Mouse (Mus musculus): Measurements from ENCODE around the gene Pif1. TPM values are rescaled to one million over a fixed set of nuclear protein-coding genes. Genes with fewer than 3 reads are reported as not detected.

The Pif1 gene
- total RNA-seq, 4 experiments from 2014 or later = 0.06 to 0.49 (median 0.22) TPM; not detected in 1

DNA sequence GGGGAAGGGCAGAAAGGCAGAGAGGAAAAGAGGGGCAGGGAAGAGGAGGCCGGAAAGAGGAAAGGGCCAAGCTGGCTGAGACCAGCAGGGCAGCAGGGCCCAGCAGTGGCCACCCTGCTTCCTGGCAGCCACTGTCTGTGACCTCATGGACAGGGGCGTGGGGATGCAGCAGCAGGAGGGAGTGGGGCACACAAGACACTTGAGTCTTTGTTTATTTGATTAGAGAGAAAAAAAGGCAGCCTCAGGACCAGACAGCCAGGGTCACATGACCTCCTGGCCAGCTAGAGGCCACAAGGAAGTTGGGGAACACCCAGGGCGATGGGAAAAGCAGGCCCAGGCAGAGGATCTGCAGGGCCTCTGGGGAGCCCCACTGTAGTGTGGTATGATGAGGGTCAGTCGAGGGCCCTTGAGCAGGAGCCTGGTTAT is 24.9 kb upstream of the Pif1 start:
- DNase-seq = no peak

DNA sequence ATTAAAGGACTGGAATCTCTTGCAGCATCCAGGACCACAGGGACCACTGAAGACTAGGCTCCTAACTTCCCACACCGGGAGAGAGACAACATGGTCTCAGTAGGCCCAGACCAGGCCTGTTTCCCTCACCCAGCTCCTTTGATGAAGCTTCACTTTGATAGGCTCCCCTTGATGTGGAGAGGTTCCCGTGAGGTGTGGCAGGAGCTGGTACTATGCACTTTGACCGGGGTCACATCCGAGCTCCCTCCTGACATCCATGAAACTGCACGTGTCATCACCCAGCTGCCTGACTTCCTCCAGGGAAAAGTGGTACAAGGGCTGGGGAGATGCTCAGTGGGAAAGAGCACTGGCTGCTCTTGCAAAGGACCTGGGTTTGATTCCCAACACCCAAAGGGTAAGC is 23.9 kb upstream of the Pif1 start:
- no peak for DNase-seq

DNA sequence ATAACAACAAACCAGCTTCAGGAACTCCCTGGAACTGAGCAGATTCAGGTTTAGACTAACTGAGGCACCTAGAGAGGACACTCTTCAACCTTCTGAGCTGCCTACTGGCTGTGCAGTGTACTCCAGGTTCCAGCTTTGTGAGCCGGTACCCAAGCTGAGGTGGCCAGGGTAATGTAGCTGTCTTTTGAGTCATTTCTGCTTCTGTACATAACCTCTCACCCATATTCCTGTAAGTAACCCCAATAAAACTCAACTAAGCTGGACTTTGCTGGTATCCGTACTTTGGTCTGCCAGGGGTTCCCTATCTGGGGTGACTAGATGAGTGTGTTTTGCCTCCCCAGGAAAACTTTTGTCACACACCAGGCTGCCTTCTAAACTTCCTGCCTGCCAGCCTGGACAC is 22.3 kb upstream of the Pif1 start:
- DNase-seq = no peak

DNA sequence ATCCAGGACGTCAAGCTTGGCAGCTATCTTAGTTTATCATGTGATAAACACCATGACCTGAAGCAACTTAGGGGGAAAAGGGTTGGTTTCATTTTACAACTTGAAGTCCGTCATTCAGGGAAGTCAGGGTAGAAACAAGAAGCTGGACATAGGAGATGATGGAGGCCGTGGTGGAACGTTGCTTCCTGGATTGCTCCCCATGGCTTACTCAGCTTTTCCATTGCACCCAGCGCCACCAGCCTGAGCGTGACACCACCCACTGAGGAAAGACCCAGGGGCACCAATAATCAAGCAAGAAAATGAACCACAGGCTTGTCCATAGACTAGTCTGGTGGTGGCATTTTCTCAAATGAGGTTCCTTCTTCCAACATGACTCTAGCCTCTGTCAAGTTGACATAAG is 18.2 kb upstream of the Pif1 start:
- no peak for DNase-seq

DNA sequence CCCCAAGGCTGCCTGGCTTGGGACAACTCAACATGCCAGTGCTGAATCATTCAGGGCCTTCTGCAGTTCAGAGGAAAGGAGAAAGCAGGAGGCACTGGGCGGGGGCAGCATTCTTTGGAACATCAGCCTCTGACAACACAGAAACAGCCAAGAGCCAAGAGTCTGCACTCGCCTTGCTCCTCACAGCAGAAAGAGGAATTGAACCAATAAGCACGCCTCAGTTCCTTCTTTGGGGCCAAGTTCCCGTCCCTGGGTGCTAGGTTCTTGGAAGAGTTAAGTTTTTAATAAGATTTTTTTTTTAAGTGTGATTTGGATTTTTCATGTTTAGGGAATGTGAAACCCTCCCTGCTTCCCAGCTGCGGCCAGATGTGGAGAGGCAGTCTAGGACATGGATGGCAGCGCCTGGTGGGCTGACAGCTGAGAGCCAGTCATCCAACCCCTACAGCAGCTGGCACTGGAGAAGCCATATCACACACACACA is 17.4 kb upstream of the Pif1 start:
- DNase-seq = peak; percentile 63

DNA sequence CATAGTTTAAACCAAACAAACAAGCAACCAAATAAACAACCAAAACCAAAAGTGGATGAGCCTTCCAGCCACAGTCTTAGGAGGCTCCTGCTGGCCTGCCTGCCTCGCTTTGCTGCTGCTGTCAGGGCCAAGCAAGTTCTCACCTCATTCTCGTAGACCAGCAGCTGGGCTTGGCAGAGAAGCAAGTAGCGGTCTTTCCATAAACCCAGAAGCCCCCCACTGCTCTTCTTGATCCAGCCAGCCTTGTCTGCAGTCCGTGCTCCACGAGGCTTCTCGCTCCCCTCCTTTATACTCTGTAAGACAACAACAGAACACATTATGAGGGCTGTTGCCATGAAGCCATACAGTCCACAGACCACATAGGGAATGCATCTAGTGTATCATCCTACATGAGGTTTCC is 14.1 kb upstream of the Pif1 start:
- no peak for DNase-seq

DNA sequence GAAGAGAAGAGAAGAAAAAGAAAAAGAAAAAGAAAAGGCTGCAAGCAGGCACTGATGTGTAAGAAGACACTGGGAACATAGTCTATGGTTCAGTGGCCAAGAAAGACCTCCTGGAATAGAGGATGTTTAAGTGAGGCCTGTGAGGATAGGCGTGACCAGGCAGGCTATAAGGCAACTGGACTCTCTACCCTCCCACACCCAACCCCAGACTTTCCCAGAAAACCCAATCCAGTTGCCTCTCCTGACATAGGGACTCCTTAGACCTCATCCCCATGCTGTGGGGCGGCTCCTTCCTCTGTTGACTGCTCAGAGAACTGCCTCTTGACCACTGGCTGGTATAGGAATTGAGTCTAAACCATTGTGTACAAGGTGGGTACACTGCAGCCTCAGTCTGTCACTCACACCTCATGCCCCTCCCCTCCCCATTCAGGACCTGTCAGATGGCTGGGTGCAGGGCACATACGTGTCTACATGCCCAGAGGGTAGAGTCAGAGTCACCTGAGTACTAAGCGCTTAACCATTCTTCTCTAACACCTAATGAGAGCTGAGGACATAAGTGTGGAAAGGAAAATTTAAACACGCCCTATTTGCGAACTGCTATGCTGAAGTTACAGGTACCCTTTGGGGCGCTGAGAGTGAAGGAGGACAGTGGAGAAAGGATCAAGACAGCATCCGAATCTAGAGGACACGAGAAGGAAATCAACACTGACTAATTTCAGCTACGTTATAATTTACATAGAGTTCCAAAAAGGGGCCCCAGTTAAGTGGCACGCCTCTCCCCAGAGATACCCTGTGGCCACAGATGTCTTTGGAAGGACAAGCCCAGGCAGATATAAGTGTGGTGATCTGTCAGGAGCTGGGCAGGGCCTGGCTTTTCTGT is 12.2 kb upstream of the Pif1 start:
- no peak for DNase-seq

DNA sequence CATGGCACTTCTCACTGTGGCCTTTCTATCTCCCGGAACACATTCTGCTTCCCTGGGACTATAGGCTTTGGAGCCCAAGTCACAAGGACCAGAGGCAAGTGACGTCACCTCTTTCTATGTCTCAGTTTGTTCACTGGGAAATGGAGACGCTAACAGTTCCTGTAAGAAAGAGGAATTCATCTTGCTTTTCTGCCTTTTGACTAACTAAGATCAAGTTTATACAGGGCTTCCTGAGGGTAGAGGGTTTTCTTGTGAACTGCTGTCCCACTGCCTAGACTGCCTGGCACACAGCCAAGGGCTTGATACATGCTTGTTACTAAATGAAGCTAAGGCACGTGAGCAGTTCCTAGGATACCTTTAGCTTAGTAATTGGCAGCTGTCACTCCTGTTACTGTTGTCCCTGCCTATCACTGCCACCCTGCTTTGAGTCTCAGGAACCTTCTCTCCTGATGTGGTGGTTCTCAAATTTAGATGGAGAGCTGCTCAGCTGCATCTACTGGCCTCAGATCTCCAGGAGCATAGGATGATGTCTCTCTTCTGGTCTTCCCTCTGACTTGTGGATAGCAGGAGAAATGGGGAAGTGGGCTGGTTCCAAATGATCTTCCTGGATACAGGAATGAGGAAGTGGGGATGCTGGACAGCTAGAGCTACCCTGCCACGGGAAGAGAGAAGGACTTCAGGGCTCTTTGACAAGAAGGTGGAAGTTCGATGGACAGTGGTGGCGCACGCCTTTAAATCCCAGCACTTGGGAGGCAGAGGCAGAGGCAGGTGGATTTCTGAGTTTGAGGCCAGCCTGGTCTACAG is 11.4 kb upstream of the Pif1 start:
- DNase-seq = no peak

DNA sequence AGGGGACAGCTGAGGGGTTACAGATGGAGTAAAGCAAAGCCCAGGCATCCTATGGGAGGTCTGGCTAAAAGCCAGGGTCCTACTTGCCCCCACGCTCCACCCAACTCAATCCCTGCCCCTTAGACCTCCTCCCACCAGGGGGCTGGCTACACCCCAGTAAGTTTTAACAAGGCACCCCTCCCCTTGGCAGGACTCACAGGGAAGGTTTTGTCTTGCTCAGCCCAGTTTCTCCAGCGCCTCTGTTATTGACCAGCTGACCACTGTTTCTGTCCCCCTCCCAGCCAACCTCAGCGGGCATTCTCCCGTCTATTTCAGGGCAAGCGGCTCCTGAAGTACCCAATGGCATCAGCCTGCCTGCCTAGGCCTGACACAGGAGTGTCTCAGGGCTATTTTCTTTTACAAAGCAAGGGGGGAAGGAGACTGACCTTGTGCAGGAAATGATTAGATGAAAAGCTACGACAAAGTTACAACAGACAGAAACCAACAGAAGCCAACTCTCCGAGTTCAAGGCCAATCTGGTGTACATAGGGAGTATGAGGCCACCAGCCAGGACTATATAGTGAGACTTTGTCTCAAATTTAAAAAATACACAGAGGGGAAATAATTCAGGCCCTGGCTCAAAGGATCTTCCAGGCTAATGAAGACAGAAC is 10.0 kb upstream of the Pif1 start:
- DNase-seq = no peak

DNA sequence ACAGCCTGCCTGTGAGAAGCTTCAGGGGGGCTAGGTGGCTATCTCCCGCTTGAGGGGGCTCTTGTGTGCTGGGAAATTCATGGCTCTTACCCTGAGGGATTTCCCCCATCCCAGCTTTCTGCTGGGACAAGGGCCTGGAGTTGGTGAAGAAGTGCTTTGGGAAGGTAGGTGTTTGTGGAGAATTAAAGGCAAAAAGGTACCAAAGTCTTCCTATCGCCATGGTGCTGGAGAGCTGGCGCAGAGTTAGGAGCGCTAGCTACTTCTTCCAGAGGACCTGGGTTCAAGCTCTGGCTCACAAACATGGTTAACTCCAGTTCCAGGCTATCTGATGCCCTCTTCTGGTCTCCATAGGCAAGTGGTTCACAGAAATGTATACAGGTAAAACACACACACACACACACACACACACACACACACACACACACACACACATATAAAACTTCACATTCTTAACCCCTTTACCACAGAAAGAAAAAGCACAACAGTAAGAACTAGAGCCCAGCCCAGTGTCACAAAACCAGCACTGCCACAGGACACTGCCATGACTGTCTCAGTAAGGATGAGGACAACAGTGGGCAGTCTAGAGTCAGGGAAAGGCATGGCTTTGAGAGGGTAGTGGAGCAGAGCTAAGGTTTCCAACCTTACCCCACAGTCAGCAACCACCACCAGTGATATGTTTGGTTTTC is 9.3 kb upstream of the Pif1 start:
- no peak for DNase-seq

DNA sequence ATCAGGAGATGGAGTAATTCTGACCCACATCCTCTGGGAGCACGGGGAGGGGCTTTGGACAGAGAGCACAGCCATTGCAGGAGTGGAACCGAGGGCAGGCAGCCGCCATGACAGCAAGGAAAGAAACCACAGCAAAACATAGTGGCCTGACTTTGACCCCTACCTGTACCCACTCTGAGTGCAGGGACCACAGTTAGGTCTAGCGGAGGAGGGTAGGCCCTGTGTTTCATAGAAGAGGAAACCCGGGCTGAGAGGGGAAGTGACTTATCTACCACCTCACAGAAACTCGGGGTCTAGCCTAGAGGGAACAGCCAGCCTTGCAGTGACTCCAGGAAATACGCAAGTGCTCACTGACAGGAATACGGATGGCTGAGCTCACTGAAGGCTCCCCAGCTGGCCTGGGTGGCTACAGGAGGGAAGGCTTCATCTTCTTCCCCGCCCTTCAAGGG is 8.1 kb upstream of the Pif1 start:
- DNase-seq = no peak

DNA sequence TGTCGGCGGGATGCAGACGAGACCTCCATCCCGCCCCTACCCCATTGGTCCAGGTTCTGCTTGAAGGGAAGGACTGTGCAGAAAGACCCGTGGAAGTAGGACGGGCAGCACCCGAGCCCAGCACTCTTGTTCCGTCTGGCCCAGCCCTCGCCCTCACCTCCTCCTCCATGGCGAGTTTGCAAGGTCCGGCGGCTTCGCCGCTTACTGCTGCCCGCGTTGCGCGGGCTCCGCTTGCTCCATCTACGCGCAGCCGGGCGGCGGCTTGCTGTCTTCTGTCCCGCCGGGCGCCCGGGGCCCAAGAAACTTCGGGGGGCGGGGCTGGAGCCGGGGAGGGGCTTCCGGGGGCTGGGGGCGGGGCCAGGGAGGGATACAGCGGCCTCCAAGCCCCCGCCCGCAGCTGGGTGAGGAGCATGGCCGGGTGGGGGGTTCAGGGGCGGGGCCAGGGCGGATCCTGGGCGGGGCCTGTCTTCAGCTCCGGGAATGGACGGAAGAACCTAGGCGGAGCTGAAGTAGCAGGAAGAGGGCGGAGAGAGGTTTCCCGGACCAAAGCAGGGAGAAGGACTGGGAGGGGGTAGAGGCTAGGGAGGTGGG is 7.1 kb upstream of the Pif1 start, which contains the start of gene Plekho2:
Gene Plekho2 (minus strand): TSS at position 260 of the 591 bp plus-strand sequence.
- DNase-seq = peak; percentile 92

DNA sequence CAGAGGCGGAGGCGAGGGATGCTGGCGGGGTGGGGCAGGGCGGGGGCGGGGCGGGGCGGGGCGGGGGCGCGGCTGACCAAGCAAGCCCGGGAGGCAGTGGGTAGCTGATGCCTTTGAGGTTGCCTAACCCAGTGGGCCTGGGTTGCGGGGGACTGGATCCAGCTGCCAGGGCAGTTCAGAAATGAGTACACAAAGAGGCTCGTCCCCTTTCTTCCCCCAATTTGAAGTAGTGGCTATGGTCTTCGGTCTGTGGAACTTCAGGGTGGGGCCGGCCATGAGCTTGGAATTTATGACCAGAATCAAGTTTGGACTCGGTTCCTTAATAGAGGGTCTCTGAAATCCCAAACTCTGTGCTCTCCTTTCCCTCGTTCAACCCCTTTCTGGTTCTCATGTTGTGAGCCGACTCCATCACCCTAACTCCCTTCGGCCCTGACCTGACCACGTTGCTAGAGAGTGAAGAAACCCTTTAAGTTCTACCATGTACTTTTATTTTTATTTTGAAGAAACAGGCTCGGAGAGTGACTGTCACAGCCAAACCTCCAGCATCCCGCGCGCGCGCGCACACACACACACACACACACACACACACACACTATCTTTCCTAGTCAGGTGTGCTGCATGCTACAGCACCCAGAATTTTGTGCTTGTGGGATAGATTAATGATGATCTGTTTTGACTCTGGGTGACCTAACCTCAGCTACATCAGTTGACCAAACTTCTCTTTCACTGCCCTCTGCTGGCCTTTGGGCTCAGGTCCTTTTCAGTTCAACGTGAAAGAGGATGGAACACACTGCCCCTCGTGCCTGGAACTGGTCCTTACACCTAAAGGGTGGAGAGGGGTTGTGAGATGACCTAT is 6.3 kb upstream of the Pif1 start:
- DNase-seq = peak; percentile 84

DNA sequence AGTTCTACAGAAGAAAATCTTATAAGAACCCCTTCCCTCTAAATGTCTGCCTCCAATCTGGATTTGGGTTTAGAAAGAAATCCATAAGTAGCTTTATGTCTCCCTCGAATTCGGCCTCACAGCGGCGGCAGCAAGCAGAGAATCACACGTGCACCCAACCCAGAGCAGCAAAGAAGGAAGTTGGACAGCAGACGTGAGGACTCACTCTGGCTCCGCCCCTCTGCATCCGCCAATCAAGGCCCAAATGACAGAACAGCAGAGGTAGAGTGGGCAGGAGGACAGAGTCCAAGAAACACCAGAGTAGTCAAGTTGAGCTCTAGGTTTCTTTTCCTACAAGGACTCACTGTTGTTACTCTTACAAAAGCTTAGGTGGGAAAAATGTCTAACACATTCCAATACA is 3.9 kb upstream of the Pif1 start:
- DNase-seq = no peak

DNA sequence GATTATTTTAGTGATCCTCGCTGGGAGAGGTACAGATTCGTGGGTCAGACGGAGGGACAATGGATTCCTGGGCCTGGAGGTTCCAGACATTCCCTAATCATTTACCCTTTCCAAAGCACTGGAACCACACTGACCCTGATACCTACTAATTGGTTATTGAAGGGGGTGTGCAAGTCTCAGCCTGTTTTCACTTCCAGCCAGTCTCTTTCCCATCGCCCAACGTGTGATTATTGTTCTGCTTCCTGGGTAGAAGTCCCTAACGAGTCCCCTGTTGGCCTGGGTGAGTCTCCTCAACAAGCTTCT is 261 bp downstream of the Pif1 start:
- DNase-seq = no peak

DNA sequence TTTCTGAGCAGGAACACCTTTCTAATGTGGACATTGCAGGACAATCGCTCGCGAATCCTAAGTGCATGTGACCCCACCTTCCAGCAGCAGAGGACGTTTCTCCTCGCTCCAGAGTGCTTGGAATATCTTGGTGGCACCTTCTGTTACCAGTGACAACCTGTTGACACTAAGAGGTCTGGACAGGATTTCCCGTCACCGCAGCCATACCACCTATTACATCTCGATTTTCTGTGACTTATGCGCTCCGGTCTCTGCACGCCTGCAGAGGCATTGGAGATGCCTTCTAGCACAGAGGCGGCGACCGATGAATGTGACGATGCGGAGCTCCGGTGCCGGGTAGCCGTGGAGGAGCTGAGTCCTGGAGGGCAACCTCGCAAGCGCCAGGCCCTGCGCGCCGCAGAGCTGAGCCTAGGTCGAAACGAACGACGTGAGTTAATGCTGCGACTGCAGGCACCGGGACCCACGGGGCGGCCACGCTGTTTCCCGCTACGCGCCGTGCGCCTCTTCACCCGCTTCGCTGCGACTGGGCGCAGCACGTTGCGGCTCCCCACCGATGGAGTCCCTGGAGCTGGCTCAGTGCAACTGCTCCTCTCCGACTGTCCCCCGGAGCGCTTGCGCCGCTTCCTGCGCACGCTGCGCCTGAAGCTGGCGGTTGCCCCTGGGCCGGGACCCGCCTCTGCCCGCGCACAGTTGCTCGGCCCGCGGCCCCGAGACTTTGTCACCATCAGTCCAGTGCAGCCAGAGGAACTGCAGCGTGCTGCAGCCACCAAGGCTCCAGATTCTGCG is 806 bp downstream of the Pif1 start:
- no peak for DNase-seq

DNA sequence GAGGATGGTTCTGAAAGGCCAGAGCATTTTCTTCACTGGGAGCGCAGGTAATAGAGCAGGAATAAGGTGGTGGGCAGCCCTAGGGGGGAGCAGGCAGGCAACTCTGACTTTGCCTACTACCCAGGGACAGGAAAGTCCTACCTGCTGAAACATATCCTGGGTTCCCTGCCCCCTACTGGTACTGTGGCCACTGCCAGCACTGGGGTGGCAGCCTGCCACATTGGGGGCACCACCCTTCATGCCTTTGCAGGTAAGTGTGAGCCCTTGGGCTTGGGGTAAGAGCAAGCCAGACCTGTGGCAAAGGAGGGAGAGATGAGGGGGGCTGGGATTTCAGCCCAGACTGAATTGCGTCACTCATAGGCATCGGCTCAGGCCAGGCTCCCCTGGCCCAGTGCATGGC is 2.1 kb downstream of the Pif1 start:
- no peak for DNase-seq

DNA sequence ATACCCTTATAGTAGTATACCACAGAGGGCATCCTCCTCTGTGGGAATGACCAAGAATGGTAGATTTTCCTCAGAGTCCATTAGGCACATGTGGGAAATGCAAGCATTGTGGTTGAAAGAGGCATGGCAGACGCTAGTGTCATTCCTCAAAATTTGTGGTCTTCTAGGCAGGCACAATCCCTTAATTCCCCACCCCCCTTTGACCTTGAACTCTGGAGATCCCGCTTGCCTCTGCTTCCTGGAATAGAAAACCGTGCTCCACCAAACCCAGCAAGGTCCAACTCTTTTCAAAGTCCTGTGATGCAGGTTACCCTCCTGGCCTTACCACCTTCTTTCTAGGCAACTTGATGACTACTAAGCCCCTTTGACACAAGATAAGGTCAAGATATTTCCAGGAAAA is 5.8 kb downstream of the Pif1 start:
- no peak for DNase-seq

DNA sequence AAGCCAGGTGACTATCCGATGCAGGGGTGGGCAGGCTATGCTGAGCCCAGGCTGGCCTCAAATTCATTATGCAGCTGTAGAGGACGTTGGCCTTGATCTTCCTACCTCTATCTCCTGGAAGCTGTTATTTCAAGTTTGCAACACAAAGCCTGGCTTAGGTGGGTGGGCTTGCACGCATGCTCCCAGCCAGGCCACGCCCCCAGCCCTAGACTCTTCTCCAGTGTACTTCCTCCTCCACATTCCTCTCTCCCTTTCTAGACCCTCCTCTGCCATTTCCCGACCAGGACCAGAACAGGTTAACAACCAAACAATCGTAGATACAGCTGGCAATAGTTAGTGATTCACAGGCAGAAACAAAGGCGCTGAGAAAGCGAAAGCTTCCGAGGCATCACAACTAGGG is 6.6 kb downstream of the Pif1 start:
- DNase-seq = no peak

DNA sequence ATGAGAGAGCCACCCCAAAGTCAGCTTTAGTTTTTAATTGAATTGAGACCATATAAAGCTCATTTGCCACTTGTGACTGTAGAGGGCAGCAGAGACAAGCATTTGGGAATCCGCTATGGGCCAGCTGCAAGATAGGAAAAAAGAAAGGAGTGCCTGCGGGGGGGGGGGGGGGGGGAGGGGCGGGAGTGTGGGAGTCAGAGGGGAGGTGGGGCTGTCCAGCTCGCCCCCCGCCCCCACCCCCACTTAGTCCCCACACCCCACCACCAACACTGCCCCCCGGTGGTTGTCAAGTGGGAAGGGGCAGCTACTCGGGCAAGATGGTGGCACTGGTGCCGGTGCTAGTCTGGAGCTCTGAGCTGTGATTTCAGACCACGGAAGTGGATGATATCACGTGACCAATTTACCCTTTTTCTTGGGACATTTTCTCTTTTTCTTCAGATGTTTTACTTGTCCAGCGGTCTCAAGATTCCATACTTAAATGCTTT is 11.8 kb downstream of the Pif1 start:
- DNase-seq = peak; percentile 37

Measured in adrenal gland, adult 8-10 months (tissue).